Mouse (Mus musculus): ENCODE data around the gene Klhl5. TPM values are rescaled to one million over a fixed set of nuclear protein-coding genes. Genes with fewer than 3 reads are reported as not detected.

The Klhl5 gene
- total RNA-seq, 1 experiment from 2014 or later: 24.7 TPM

DNA sequence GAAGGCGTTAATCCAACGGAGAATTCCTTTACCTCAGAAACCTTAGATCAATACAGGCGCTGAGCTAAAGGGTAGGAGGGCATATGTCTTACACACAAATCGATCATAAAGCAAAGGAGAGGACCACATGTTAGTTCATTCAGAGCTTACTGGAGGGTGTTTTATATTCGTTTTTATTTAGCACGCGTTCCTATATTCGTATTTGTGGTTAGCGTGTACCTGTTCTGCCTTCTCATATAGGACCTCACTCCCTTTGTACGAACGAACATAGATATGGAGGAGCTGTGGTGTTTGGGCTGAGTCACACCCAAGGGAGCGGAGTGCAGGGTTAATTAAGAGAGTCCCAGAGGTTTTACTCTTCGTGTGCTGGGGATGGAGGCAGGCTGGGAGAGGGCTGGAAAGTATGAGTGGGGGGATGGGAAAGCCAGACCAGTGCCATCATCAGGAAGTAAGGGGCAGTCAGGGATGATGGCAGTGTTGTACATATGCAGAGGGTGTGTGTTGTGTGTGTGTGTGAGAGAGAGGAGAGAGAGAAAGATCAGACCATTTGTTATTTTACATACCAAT, 68.7 kb downstream of the Klhl5 start:
- ATAC-seq (ENCODE audit: extremely low read depth, insufficient number of reproducible peaks, low FRiP score, poor library complexity, severe bottlenecking): no peak

DNA sequence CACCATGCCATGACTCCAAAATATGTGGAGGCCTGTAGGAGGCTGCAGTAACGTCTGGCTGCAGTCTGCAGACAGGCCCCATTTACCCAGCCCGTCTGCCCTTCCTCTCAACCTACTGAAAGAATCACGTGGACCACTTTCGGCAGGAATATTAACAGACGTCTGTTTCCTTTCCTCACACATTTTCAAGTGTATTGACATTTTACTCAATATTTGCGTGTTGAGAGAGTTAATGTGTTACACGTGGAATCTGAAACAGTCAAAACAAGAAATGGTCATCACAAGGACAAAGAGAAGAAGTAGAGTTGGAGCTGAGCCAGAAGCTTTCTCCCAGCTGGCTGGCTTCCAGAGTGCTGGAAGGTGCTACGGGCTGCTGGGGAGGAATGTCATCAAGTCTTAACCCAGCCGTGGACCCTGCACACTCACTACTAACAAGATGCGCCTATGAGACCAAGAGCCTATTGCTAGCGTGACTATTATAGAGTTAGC, 69.7 kb downstream of the Klhl5 start:
- ATAC-seq (ENCODE audit: extremely low read depth, insufficient number of reproducible peaks, low FRiP score, poor library complexity, severe bottlenecking): no peak

DNA sequence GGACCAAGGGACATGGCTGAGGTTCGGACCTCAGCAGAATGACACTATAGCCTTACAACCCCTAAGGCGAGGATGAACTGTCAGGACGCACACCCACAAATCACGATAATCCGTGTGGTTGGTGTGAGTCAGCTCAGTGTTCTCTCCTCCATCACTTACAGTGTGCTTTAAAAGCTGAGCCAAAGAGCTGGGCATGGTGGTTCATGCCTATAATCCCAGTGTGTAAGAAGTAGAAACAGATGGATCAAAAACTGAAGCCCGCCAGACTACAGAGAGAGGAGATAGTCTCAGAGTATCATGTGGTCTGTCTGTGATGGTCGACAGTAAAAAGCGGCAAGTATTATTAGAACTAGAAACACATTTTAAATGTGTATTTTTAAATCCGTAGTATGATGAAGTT, 71.1 kb downstream of the Klhl5 start:
- ATAC-seq (ENCODE audit: extremely low read depth, insufficient number of reproducible peaks, low FRiP score, poor library complexity, severe bottlenecking): no peak

DNA sequence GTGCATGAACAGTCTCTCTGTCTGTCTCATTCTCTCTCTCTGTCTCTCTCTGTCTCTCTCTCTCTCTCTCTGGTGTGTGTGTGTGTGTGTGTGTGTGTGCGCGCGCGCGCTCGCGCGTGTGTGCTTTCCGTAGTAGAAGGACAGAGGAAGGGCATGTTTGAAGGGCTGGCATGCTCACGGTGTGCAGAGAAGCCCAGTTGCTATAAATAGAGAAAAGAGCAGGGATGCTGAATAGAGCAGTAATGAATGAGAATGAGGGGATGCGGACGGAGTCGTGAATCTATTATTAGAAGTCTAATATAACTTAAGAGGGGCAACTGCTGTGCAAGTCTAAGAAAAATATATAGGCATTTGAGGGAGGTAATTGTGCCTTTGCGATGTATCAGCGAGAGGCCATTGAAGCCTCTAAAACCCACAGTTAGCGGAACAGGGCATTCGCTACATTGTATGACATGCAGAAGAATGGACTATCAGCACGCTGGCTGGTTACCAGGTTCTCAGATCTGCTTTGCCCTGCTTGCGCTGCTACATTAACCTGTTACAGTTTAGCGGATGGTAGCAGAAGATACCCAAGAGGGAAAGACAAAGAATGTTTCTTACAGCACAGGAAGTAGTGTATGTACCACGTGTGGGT, 73.9 kb downstream of the Klhl5 start:
- ATAC-seq (ENCODE audit: extremely low read depth, insufficient number of reproducible peaks, low FRiP score, poor library complexity, severe bottlenecking): no peak

DNA sequence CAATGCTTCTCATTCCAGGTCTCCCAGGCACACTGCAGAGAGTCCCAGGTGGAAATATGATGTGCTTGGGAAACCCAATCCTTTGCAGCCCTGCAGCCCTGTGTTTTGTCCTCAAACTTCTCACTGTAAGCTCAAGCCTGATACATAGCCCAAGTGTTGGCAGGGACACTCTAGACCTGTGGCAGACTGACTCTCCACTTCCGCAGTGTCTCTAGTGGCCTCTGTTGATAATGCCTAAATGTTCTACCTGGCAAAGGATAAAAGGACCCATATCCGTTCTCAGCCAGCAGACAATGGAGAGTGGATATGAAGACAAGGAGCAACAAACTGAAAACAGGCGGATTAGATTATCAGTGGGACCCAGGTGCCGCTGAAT, 74.4 kb downstream of the Klhl5 start:
- no peak for ATAC-seq (ENCODE audit: extremely low read depth, insufficient number of reproducible peaks, low FRiP score, poor library complexity, severe bottlenecking)

DNA sequence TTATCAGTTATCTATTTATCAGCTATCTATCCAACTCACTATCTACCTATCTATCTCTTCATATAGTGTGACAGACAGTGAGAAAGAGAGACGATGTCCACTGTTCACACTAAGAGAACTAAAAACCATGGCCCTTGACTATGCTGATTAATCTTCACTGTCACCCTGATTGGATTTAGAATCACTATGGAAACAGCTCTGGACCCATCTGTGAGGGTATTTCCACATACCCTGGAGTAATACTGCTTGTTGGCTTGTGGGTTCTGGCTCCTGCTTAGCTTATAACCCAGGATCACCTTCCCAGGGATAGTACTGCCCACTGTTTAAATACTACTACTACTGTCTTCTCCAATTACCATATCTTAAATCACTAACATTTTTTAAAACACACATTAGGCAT, 74.9 kb downstream of the Klhl5 start:
- no peak for ATAC-seq (ENCODE audit: extremely low read depth, insufficient number of reproducible peaks, low FRiP score, poor library complexity, severe bottlenecking)

DNA sequence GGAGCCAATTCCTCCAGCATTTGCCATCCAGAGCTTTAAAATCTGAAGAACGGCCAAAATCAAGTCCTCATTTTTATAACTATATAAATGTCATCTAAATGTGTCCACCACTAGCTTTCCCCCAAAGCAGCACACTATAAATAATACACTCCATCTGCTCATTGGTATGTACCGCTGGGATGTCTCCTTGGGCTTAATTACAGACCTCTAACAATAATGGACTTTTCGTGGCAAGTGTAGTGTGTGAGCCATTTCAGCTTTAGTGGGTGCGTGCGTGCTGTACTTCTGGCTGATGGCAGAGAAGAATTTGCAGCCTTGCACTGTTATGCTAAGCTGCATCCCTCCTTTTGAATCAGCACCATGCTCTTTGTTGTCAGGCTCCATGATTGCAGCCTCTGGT, 84.3 kb downstream of the Klhl5 start:
- no peak for ATAC-seq (ENCODE audit: extremely low read depth, insufficient number of reproducible peaks, low FRiP score, poor library complexity, severe bottlenecking)

DNA sequence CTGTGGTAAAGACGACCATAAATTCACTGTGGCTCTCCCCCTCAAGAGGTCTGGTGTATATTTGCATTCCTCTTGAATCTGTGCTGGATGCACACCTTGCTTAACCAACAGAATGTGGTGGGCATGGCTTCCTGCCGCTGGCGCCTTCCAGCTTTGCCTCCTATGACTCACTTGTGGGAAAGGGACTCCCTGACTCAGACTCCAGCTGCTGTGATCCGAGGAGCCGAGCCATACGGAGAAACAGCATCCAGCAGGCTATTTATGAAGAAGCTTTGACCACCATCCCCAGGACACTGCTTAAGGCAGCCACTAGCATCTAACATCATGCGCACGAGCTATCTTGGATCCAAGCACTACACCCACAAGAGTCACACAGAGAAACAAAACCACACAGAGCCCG, 87.1 kb downstream of the Klhl5 start:
- no peak for ATAC-seq (ENCODE audit: extremely low read depth, insufficient number of reproducible peaks, low FRiP score, poor library complexity, severe bottlenecking)

DNA sequence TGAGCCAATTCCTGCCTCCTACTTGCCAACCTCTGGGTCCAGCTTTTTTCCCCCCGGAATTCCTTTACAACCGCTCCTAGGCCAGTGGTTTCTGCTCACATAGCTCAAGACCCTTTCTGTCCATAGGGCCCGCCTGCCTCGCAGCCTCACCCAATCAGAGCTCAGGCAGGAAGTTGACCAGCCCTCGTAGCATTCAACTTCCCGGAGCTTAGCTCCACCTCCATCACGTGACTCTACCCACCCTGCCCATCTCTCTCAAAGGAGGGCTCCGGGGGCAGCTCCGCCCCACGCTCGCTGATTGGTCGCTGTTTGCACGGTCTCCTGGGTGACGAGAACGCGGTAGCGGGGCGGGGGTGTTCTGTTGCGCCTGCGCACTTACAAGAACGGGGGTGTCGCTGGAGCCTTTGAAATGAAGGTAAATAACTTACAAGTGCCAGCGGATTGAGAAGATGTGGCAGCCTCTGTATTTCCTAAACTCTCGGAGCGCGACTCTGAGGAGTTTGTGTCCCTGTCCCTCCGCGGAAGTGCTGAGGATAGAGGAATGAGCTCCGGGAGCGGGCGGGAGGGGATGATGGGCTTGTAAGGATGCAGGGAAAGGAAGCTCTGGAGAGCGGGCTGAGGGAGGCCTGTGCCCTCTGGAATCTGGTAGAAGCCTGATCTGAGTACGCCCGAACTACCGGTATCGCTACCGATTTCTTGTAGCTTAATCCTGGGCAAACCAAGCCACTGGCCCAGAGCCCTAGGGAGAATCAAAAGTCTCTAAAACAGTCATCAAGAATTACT, 92.2 kb downstream of the Klhl5 start, which contains the start of gene Wdr19:
Wdr19 (plus strand) TSS at position 351 of the 783 bp plus-strand sequence.
- ATAC-seq (ENCODE audit: extremely low read depth, insufficient number of reproducible peaks, low FRiP score, poor library complexity, severe bottlenecking): peak; percentile 100

DNA sequence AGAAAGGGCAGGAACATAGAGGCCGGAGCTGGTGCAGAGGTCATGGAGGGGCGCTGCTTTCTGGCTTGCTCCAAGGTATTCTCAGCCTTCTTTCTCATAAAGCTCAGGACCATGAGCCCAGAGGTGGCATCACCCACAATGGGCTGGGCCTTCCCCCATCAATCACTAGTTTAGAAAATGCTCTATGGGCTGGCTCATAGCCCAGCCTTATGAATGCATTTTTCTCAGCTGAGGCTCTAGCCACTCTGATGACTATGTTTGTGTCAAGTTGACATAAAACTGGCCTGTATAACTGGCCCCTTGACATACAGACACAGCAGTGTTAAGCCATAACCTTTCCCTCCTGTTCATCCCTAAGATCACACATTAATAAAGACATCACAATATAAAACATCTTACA, 97.4 kb downstream of the Klhl5 start:
- no peak for ATAC-seq (ENCODE audit: extremely low read depth, insufficient number of reproducible peaks, low FRiP score, poor library complexity, severe bottlenecking)

DNA sequence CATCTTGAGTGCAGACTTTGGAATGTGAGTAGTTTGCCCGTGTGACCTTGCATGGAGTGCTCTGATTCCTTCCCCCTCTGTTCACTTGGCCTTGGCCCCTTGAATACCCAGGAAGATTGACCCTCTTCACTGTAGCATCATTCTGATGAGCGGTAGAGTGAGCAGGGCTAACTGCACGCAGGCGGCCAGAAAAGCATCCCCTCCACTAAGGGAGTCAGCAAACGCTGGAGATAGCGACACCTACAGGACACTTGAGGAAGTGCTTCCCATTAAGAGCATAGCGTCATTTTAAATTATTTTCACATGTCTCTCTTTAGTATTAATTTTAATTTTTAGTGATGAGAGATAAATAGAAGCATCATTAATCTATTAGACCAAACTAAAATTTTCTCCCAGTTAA, 106.0 kb downstream of the Klhl5 start:
- peak; percentile 77; the same call in 1 of the 2 replicates for ATAC-seq (ENCODE audit: extremely low read depth, insufficient number of reproducible peaks, low FRiP score, poor library complexity, severe bottlenecking)

Other genes with a start within 250 kb of the Klhl5 start
- 84.2 and 96.3 TPM in 2 replicates for gene Tlr1, start 174.0 kb upstream of the Klhl5 start, total RNA-seq (2017)
- gene Tlr6, start 147.4 kb upstream of the Klhl5 start, total RNA-seq (2017): 31.0 and 37.8 TPM in 2 replicates
- gene Fam114a1, start 137.5 kb upstream of the Klhl5 start, total RNA-seq (2017): 32.7 and 33.2 TPM in 2 replicates
- 132 and 141 TPM in 2 replicates for gene Tmem156, start 15.4 kb upstream of the Klhl5 start, total RNA-seq (2017)
- gene Wdr19, start 92.2 kb downstream of the Klhl5 start, total RNA-seq (2017): 2.4 and 2.6 TPM in 2 replicates
- 120 and 132 TPM in 2 replicates for gene Rfc1, start 228.1 kb downstream of the Klhl5 start, total RNA-seq (2017)
- gene Klb, start 240.8 kb downstream of the Klhl5 start, total RNA-seq (2017): not detected in 2 replicates